Mouse (Mus musculus) lung, postnatal 10 days (tissue): Measurements from ENCODE around the gene Hnrnph3.

Experiments
- DNase-seq: peaks from one replicate; pipeline ENCODE4 v3.0.0; 2021

Gene Hnrnph3

GRCm38 (mm10) chr10:63027376-63028161 lies 3.6 kb upstream of the Hnrnph3 start:
- no peak for DNase-seq

GRCm38 (mm10) chr10:63026795-63027160 lies 2.8 kb upstream of the Hnrnph3 start:
- no peak for DNase-seq

- DNase-seq = no peak
These were observed 2.3 kb upstream of the Hnrnph3 start for GRCm38 (mm10) chr10:63026156-63026794.

- DNase-seq = no peak
These were observed 1.5 kb upstream of the Hnrnph3 start for GRCm38 (mm10) chr10:63025491-63026011.

- peak; percentile 33 for DNase-seq
These were observed 999 bp upstream of the Hnrnph3 start for GRCm38 (mm10) chr10:63025016-63025415.

- peak; percentile 82 for DNase-seq
These were observed 528 bp upstream of the Hnrnph3 start for GRCm38 (mm10) chr10:63024580-63024910.

GRCm38 (mm10) chr10:63023121-63023748 lies 782 bp downstream of the Hnrnph3 start:
- DNase-seq = peak; percentile 85

- no peak for DNase-seq
These were observed 1.4 kb downstream of the Hnrnph3 start for GRCm38 (mm10) chr10:63022541-63023120.

GRCm38 (mm10) chr10:63021702-63022101 lies 2.3 kb downstream of the Hnrnph3 start:
- no peak for DNase-seq

GRCm38 (mm10) chr10:63019304-63019703 lies 4.7 kb downstream of the Hnrnph3 start:
- no peak for DNase-seq

GRCm38 (mm10) chr10:63014168-63014567 lies 9.8 kb downstream of the Hnrnph3 start:
- no peak for DNase-seq

GRCm38 (mm10) chr10:63013476-63013875 lies 10.5 kb downstream of the Hnrnph3 start:
- no peak for DNase-seq

GRCm38 (mm10) chr10:63011556-63011955 lies 12.5 kb downstream of the Hnrnph3 start:
- no peak for DNase-seq

GRCm38 (mm10) chr10:63010268-63010667 lies 13.7 kb downstream of the Hnrnph3 start:
- DNase-seq = no peak

- no peak for DNase-seq
These were observed 15.8 kb downstream of the Hnrnph3 start for GRCm38 (mm10) chr10:63008193-63008592.

- no peak for DNase-seq
These were observed 19.5 kb downstream of the Hnrnph3 start for GRCm38 (mm10) chr10:63004556-63004955.

- no peak for DNase-seq
These were observed 20.8 kb downstream of the Hnrnph3 start for GRCm38 (mm10) chr10:63003252-63003651.

GRCm38 (mm10) chr10:63000584-63000983 lies 23.4 kb downstream of the Hnrnph3 start:
- DNase-seq = no peak

GRCm38 (mm10) chr10:62993991-62994390 lies 30.0 kb downstream of the Hnrnph3 start:
- no peak for DNase-seq

- no peak for DNase-seq
These were observed 33.4 kb downstream of the Hnrnph3 start for GRCm38 (mm10) chr10:62990636-62991035.

- DNase-seq = peak; percentile 50
These were observed 36.7 kb downstream of the Hnrnph3 start for GRCm38 (mm10) chr10:62987341-62987740.

GRCm38 (mm10) chr10:62984495-62984894 lies 39.5 kb downstream of the Hnrnph3 start:
- DNase-seq = no peak

GRCm38 (mm10) chr10:62984072-62984471 lies 39.9 kb downstream of the Hnrnph3 start:
- DNase-seq = no peak
